Mouse (Mus musculus) CD4-positive, CD25-positive, alpha-beta regulatory T cell, adult 2 months (primary cell): Measurements from ENCODE around the gene Ntng1.
"Not testable (repeated sequence)": the region's sequence is repeated elsewhere in the genome, so short reads cannot be mapped to it uniquely, and the experiment has no call there.

Source experiments
- DNase-seq: peaks from one replicate; pipeline ENCODE4 v3.0.0-alpha.2; 2012; ENCODE audit warnings: low read depth, low spot score

Gene Ntng1

GRCm38 (mm10) chr3:109783231-109783630 is 360.6 kb downstream of the Ntng1 start:
- DNase-seq: no peak

GRCm38 (mm10) chr3:109782289-109782951 is 361.4 kb downstream of the Ntng1 start:
- peak; percentile 1 for DNase-seq

GRCm38 (mm10) chr3:109781917-109782288 is 361.9 kb downstream of the Ntng1 start:
- no peak for DNase-seq

GRCm38 (mm10) chr3:109775200-109775599 is 368.6 kb downstream of the Ntng1 start:
- DNase-seq: no peak

- DNase-seq: no peak
Observed at GRCm38 (mm10) chr3:109772120-109772519, 371.7 kb downstream of the Ntng1 start.

- no peak for DNase-seq
Observed at GRCm38 (mm10) chr3:109766939-109767338, 376.9 kb downstream of the Ntng1 start.

- no peak for DNase-seq
Observed at GRCm38 (mm10) chr3:109765608-109766007, 378.2 kb downstream of the Ntng1 start.

- DNase-seq: no peak
Observed at GRCm38 (mm10) chr3:109765141-109765540, 378.7 kb downstream of the Ntng1 start.

- DNase-seq: no peak
Observed at GRCm38 (mm10) chr3:109756426-109756825, 387.4 kb downstream of the Ntng1 start.

GRCm38 (mm10) chr3:109747593-109747992 is 396.2 kb downstream of the Ntng1 start:
- not testable (repeated sequence) for DNase-seq

- no peak for DNase-seq
Observed at GRCm38 (mm10) chr3:109740466-109741102, 403.2 kb downstream of the Ntng1 start.

GRCm38 (mm10) chr3:109732327-109733182 is 411.3 kb downstream of the Ntng1 start:
- DNase-seq: peak; percentile 42

GRCm38 (mm10) chr3:109731592-109732230 is 412.1 kb downstream of the Ntng1 start:
- no peak for DNase-seq
